Mouse (Mus musculus): ENCODE results near the gene Nhsl1. TPM values are rescaled to one million over a fixed set of nuclear protein-coding genes. Genes with fewer than 3 reads are reported as not detected.
"Not testable (repeated sequence)": the region's sequence is repeated elsewhere in the genome, so short reads cannot be mapped to it uniquely, and the experiment has no call there.

The Nhsl1 gene
- polyA plus RNA-seq, 1 experiment: 11.9 TPM

DNA sequence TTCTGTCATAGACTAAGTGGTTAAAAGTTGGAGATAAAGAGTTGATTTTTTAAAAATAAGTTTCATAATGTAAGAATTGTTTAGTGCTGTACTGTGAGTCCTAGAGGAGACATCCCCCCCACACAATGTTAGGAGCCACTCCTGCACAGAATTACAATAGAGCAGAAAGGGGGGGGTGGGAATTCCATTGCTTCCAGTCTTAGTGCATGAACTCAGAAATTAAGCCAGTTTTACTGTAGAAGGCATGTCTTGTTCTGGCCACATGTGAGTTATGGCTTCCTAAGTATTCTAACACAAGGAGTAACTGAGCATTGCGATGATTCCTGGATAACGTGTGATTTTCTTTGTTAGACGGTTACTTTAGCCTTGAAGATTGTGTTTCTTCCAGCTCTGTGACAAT is 112.8 kb downstream of the Nhsl1 start:
- H3K4me1 ChIP-seq (ENCODE audit: control insufficient read depth, insufficient read depth, low read length): no peaks in the 10 kb centered on the region; the same call in 1 of the 2 replicates
- TF ChIP-seq CTCF (IDR thresholded peaks at IDR 0.05; ENCODE audit: control insufficient read depth, insufficient read depth, insufficient replicate concordance, low read depth, low read length) (no peak), POLR2A (IDR thresholded peaks at IDR 0.05; ENCODE audit: control insufficient read depth, low read depth, low read length) (no peak)
- H3K4me3 ChIP-seq (ENCODE audit: control insufficient read depth, low read depth, low read length): no peak overlapping the region

GRCm38 (mm10) chr10:18435454-18435853 is 116.7 kb downstream of the Nhsl1 start:
- no peak overlapping the region for H3K4me3 ChIP-seq (ENCODE audit: control insufficient read depth, low read depth, low read length)
- TF ChIP-seq CTCF (IDR thresholded peaks at IDR 0.05; ENCODE audit: control insufficient read depth, insufficient read depth, insufficient replicate concordance, low read depth, low read length): no peak
- no peak for TF ChIP-seq POLR2A (IDR thresholded peaks at IDR 0.05; ENCODE audit: control insufficient read depth, low read depth, low read length)
- no peak overlapping the region for H3K27ac ChIP-seq (ENCODE audit: control insufficient read depth, insufficient read depth, low read depth, low read length)
- no peaks in the 10 kb centered on the region; the same call in 1 of the 2 replicates for H3K4me1 ChIP-seq (ENCODE audit: control insufficient read depth, insufficient read depth, low read length)
- H3K36me3 ChIP-seq (ENCODE audit: control insufficient read depth, insufficient read depth, low read length): no peaks in the 10 kb centered on the region
- no peaks in the 10 kb centered on the region for H3K27me3 ChIP-seq (ENCODE audit: control insufficient read depth, insufficient read depth, low read length)

More for the DNA sequence above, 112.8 kb downstream of the Nhsl1 start:
- Histone ChIP-seq H3K27ac (ENCODE audit: control insufficient read depth, insufficient read depth, low read depth, low read length) (no peak overlapping the region), H3K27me3 (ENCODE audit: control insufficient read depth, insufficient read depth, low read length) (no peaks in the 10 kb centered on the region), H3K36me3 (ENCODE audit: control insufficient read depth, insufficient read depth, low read length) (no peaks in the 10 kb centered on the region)

- no peaks in the 10 kb centered on the region for H3K27me3 ChIP-seq (ENCODE audit: control insufficient read depth, insufficient read depth, low read length)
- no peaks in the 10 kb centered on the region; the same call in 1 of the 2 replicates for H3K4me1 ChIP-seq (ENCODE audit: control insufficient read depth, insufficient read depth, low read length)
- no peak overlapping the region for H3K27ac ChIP-seq (ENCODE audit: control insufficient read depth, insufficient read depth, low read depth, low read length)
- TF ChIP-seq POLR2A (IDR thresholded peaks at IDR 0.05; ENCODE audit: control insufficient read depth, low read depth, low read length) (no peak), CTCF (IDR thresholded peaks at IDR 0.05; ENCODE audit: control insufficient read depth, insufficient read depth, insufficient replicate concordance, low read depth, low read length) (no peak)
- H3K4me3 ChIP-seq (ENCODE audit: control insufficient read depth, low read depth, low read length): no peak overlapping the region
- no peaks in the 10 kb centered on the region for H3K36me3 ChIP-seq (ENCODE audit: control insufficient read depth, insufficient read depth, low read length)
Measured at GRCm38 (mm10) chr10:18435938-18436337, 117.2 kb downstream of the Nhsl1 start.

- no peak overlapping the region for H3K27ac ChIP-seq (ENCODE audit: control insufficient read depth, insufficient read depth, low read depth, low read length)
- no peaks in the 10 kb centered on the region for H3K27me3 ChIP-seq (ENCODE audit: control insufficient read depth, insufficient read depth, low read length)
- H3K4me1 ChIP-seq (ENCODE audit: control insufficient read depth, insufficient read depth, low read length): no peaks in the 10 kb centered on the region
- no peak overlapping the region for H3K4me3 ChIP-seq (ENCODE audit: control insufficient read depth, low read depth, low read length)
- no peak for TF ChIP-seq POLR2A (IDR thresholded peaks at IDR 0.05; ENCODE audit: control insufficient read depth, low read depth, low read length)
- TF ChIP-seq CTCF (IDR thresholded peaks at IDR 0.05; ENCODE audit: control insufficient read depth, insufficient read depth, insufficient replicate concordance, low read depth, low read length): no peak
- H3K36me3 ChIP-seq (ENCODE audit: control insufficient read depth, insufficient read depth, low read length): no peaks in the 10 kb centered on the region
Measured at GRCm38 (mm10) chr10:18437584-18437983, 118.8 kb downstream of the Nhsl1 start.

DNA sequence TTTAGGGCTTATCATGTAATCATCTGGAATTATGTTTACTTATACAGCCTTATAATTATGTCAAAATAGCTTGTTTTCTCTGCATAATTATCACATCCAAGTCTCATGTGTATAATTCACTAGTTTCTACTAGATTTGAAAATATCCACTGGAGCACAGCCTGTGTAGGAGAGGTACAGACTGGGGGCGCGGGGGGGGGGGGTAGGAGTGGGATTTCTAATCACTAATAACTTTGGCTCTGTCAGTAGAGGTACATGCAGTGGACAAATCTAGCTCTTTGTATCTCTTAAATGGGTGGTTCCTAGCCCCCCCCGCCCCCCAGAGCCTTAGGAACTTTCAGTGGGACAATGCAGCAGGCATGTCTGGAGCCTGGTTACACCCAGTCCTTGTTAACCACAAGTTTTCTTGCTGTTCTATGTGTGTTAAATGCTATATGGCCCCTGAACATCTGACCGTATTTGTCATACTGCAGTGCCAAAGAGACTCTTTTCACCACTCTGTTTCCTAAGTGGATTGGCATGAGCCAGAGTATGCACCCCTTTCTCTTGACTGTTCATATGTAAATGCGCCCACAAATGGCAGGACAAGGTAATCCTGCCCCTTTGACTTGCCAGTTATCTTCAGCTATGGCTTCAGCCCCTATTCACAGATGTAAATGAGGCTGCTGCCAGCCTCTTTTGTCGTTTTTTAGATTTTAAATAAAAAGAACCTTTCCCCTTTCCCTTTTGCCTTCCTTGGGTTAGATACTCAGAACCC is 127.0 kb downstream of the Nhsl1 start:
- no peaks in the 10 kb centered on the region for H3K36me3 ChIP-seq (ENCODE audit: control insufficient read depth, insufficient read depth, low read length)
- no peaks in the 10 kb centered on the region for H3K4me1 ChIP-seq (ENCODE audit: control insufficient read depth, insufficient read depth, low read length)
- TF ChIP-seq POLR2A (IDR thresholded peaks at IDR 0.05; ENCODE audit: control insufficient read depth, low read depth, low read length) (no peak), CTCF (IDR thresholded peaks at IDR 0.05; ENCODE audit: control insufficient read depth, insufficient read depth, insufficient replicate concordance, low read depth, low read length) (no peak)
- H3K27ac ChIP-seq (ENCODE audit: control insufficient read depth, insufficient read depth, low read depth, low read length): no peak overlapping the region
- H3K4me3 ChIP-seq (ENCODE audit: control insufficient read depth, low read depth, low read length): no peak overlapping the region
- no peaks in the 10 kb centered on the region for H3K27me3 ChIP-seq (ENCODE audit: control insufficient read depth, insufficient read depth, low read length)

- no peak for TF ChIP-seq CTCF (IDR thresholded peaks at IDR 0.05; ENCODE audit: control insufficient read depth, insufficient read depth, insufficient replicate concordance, low read depth, low read length)
- no peak for TF ChIP-seq POLR2A (IDR thresholded peaks at IDR 0.05; ENCODE audit: control insufficient read depth, low read depth, low read length)
- H3K36me3 ChIP-seq (ENCODE audit: control insufficient read depth, insufficient read depth, low read length): no peaks in the 10 kb centered on the region
- no peaks in the 10 kb centered on the region for H3K4me1 ChIP-seq (ENCODE audit: control insufficient read depth, insufficient read depth, low read length)
- H3K27me3 ChIP-seq (ENCODE audit: control insufficient read depth, insufficient read depth, low read length): no peaks in the 10 kb centered on the region
- no peak overlapping the region for H3K27ac ChIP-seq (ENCODE audit: control insufficient read depth, insufficient read depth, low read depth, low read length)
- no peak overlapping the region for H3K4me3 ChIP-seq (ENCODE audit: control insufficient read depth, low read depth, low read length)
Measured at GRCm38 (mm10) chr10:18446359-18446820, 127.6 kb downstream of the Nhsl1 start.

DNA sequence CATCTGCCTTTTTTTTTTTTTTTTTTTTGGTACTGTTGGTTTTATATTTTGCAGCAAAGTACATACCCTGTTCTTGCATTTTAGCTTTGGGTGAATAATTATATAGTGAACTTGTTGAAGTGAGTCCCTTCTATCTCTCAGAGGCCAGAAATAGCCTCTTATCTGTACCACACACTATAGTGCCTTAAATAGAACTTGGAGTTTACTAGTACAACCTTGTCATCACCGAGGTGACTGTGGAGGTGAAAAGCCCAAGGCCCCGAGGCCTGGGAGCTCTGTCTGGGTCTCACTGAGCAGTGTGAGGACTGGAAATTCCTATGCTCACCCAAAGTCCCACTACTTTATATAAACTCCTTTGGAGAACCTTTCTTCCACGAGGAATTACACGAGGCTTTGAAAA is 128.5 kb downstream of the Nhsl1 start:
- no peaks in the 10 kb centered on the region for H3K4me1 ChIP-seq (ENCODE audit: control insufficient read depth, insufficient read depth, low read length)
- H3K27ac ChIP-seq (ENCODE audit: control insufficient read depth, insufficient read depth, low read depth, low read length): no peak overlapping the region
- no peak overlapping the region for H3K4me3 ChIP-seq (ENCODE audit: control insufficient read depth, low read depth, low read length)
- TF ChIP-seq CTCF (IDR thresholded peaks at IDR 0.05; ENCODE audit: control insufficient read depth, insufficient read depth, insufficient replicate concordance, low read depth, low read length): no peak
- no peak for TF ChIP-seq POLR2A (IDR thresholded peaks at IDR 0.05; ENCODE audit: control insufficient read depth, low read depth, low read length)
- no peaks in the 10 kb centered on the region for H3K27me3 ChIP-seq (ENCODE audit: control insufficient read depth, insufficient read depth, low read length)
- no peaks in the 10 kb centered on the region for H3K36me3 ChIP-seq (ENCODE audit: control insufficient read depth, insufficient read depth, low read length)

- not testable (repeated sequence) for H3K4me1 ChIP-seq (ENCODE audit: control insufficient read depth, insufficient read depth, low read length)
Measured at GRCm38 (mm10) chr10:18448896-18449295, 130.1 kb downstream of the Nhsl1 start.

More at GRCm38 (mm10) chr10:18448896-18449295, 130.1 kb downstream of the Nhsl1 start:
- H3K27me3 ChIP-seq (ENCODE audit: control insufficient read depth, insufficient read depth, low read length); H3K27ac ChIP-seq (ENCODE audit: control insufficient read depth, insufficient read depth, low read depth, low read length); H3K36me3 ChIP-seq (ENCODE audit: control insufficient read depth, insufficient read depth, low read length); H3K4me3 ChIP-seq (ENCODE audit: control insufficient read depth, low read depth, low read length): not testable (repeated sequence)

Data from testis, adult 2 months (tissue).